Mouse (Mus musculus) effector memory CD4-positive, alpha-beta T cell, adult 7 months (primary cell): ENCODE results near the gene Trim59. TPM values are rescaled to one million over a fixed set of nuclear protein-coding genes. Genes with fewer than 3 reads are reported as not detected.

Source experiments
- polyA plus RNA-seq: library from polyadenylated mRNA; unstranded; fragments of 100-300 nt; shearing (Covaris generic); gene quantifications from one replicate; pipeline ENCODE4 v1.2.1, GENCODE M21; 2017

Trim59 gene
- 62.9 TPM for polyA plus RNA-seq

GRCm38 (mm10) chr3:69044645-69045399 lies at the start of gene Trim59:
Gene Trim59, minus strand, starts transcription at chr3:69044755.

GRCm38 (mm10) chr3:69004437-69005337 lies 39.9 kb downstream of the Trim59 start, which contains the start of the genes Ift80 and Smc4:
Gene Ift80, minus strand, starts transcription at chr3:69004570.
Gene Smc4, plus strand, starts transcription at chr3:69004738.

Other genes with a start within 250 kb of the Trim59 start
- 0.78 TPM for gene 1110032F04Rik, start 175.2 kb downstream of the Trim59 start, polyA plus RNA-seq
- gene Ift80, start 40.2 kb downstream of the Trim59 start, polyA plus RNA-seq, result 5.7 TPM
- 119 TPM for gene Smc4, start 40.0 kb downstream of the Trim59 start, polyA plus RNA-seq
- 158 TPM for gene Kpna4, start 82.4 kb upstream of the Trim59 start, polyA plus RNA-seq
- gene Arl14, start 177.7 kb upstream of the Trim59 start, polyA plus RNA-seq, result not detected